Mouse (Mus musculus): ENCODE data around the gene Mus81.

The Mus81 gene

GRCm38 (mm10) chr19:5433951-5434350 is 54.3 kb downstream of the Mus81 start:
- DNase-seq = no peak

GRCm38 (mm10) chr19:5432992-5433852 is 55.0 kb downstream of the Mus81 start:
- DNase-seq = no peak
